ENCODE assay signal across 27 mouse cellular contexts in genomic region chr2:140826241-140826640, GRCm38 (mm10).
DNase-seq lines count a peak whose midpoint lies in the region; ATAC-seq and TF ChIP-seq lines count a peak whose summit lies in the region.
"Had no signal": no experiment of that assay in that cellular context is flagged by ENCODE, and none has a peak within 500 bp of the region (broad histone marks: within the 10 kb centered on the region; RNA-seq: fewer than 3 reads in every experiment).

No protein-coding gene starts in this region.

- H3K36me3 ChIP-seq in lung, postnatal 0 days (ENCODE audit: insufficient read depth, low read length): no peaks in the 10 kb centered on the region
- no peaks in the 10 kb centered on the region for H3K36me3 ChIP-seq in midbrain, postnatal 0 days (ENCODE audit: insufficient read depth, low read length)
- H3K36me3 ChIP-seq: embryonic facial prominence, embryonic 13.5 days; heart, embryonic 10.5 days; heart, embryonic 13.5 days had no signal

- no peak overlapping the region for H3K27ac ChIP-seq in lung, postnatal 0 days (ENCODE audit: low read length)
- no peak overlapping the region for H3K27ac ChIP-seq in midbrain, postnatal 0 days (ENCODE audit: low read depth, low read length)
- H3K27ac ChIP-seq: embryonic facial prominence, embryonic 13.5 days; gastrocnemius, adult 2 months; heart, adult 2 months; heart, embryonic 10.5 days; heart, embryonic 13.5 days; hindbrain, embryonic 14.5 days; hindbrain, postnatal 0 days had no signal

- H3K9me3 ChIP-seq in lung, postnatal 0 days (ENCODE audit: low read length): no peaks in the 10 kb centered on the region
- H3K9me3 ChIP-seq in midbrain, postnatal 0 days (ENCODE audit: low read length): no peaks in the 10 kb centered on the region
- H3K9me3 ChIP-seq: embryonic facial prominence, embryonic 13.5 days; heart, embryonic 10.5 days; heart, embryonic 13.5 days had no signal

- no peak overlapping the region for H3K4me2 ChIP-seq in lung, postnatal 0 days (replicated peaks; ENCODE audit: low read depth, low read length)
- H3K4me2 ChIP-seq in midbrain, postnatal 0 days (ENCODE audit: low read depth, low read length, poor library complexity, severe bottlenecking): no peak overlapping the region
- H3K4me2 ChIP-seq: embryonic facial prominence, embryonic 13.5 days; heart, embryonic 13.5 days; hindbrain, embryonic 14.5 days had no signal

- WGBS in lung, postnatal 0 days: 46% methylated on average over 2 of the region's 2 CpGs
- WGBS in midbrain, postnatal 0 days: 78% methylated on average over 2 of the region's 2 CpGs

- peak; percentile 10 for DNase-seq in lung, postnatal 36 days
- DNase-seq in lung, postnatal 0 days (ENCODE audit: low spot score): no peak
- DNase-seq in ovary, adult 18-20 months (ENCODE audit: low spot score): no peak
- DNase-seq in retina, postnatal 1 day: no peak
- no peak for DNase-seq in midbrain, postnatal 0 days (ENCODE audit: low spot score)
- DNase-seq: adrenal gland, postnatal 10 days; adrenal gland, postnatal 36 days; cerebellum, adult 18-20 months; cerebellum, adult 9-10 months; cerebellum, postnatal 14 days; forebrain, postnatal 0 days; gastrocnemius, adult 2 months; gastrocnemius, postnatal 14 days; heart, adult 2 months; heart, postnatal 14 days; heart, postnatal 4 days had no signal

- no peak for ATAC-seq in lung, postnatal 0 days
- ATAC-seq in common myeloid progenitor, adult 5-6 weeks (replicated peaks; ENCODE audit: low read depth, poor library complexity, severe bottlenecking): peak; percentile 60
- peak; percentile 83 for ATAC-seq in granulocyte monocyte progenitor cell, adult 5-6 weeks (replicated peaks; ENCODE audit: poor library complexity, severe bottlenecking)
- no peak for ATAC-seq in midbrain, postnatal 0 days (ENCODE audit: low FRiP score)
- ATAC-seq: CD4-positive, CD25-positive, alpha-beta regulatory T cell, adult 4 months; forebrain, embryonic 14.5 days; forebrain, postnatal 0 days; hindbrain, postnatal 0 days; inflammation-experienced regulatory T-cells, adult 6 months; Patski had no signal

- no peak overlapping the region for H3K9ac ChIP-seq in lung, postnatal 0 days (replicated peaks; ENCODE audit: low read depth)
- H3K9ac ChIP-seq in midbrain, postnatal 0 days (replicated peaks; ENCODE audit: low read length, poor library complexity, severe bottlenecking): no peak overlapping the region
- H3K9ac ChIP-seq: embryonic facial prominence, embryonic 13.5 days; forebrain, postnatal 0 days; heart, embryonic 13.5 days; hindbrain, embryonic 14.5 days had no signal

- no peak for TF ChIP-seq EP300 in lung, postnatal 0 days (IDR thresholded peaks at IDR 0.05)

- no peak overlapping the region for H3K4me3 ChIP-seq in lung, postnatal 0 days (ENCODE audit: low read depth, low read length)
- no peak overlapping the region for H3K4me3 ChIP-seq in midbrain, postnatal 0 days (ENCODE audit: low read depth, low read length)
- H3K4me3 ChIP-seq: embryonic facial prominence, embryonic 13.5 days; gastrocnemius, adult 2 months; heart, adult 2 months; heart, embryonic 10.5 days; heart, embryonic 13.5 days had no signal

- TF ChIP-seq CTCF in lung, postnatal 0 days (IDR thresholded peaks at IDR 0.05): no peak
- no peak for TF ChIP-seq CTCF in midbrain, postnatal 0 days (IDR thresholded peaks at IDR 0.05)

- H3K27me3 ChIP-seq in lung, postnatal 0 days (replicated peaks; ENCODE audit: insufficient read depth, low read length): no peaks in the 10 kb centered on the region
- H3K27me3 ChIP-seq in midbrain, postnatal 0 days (ENCODE audit: insufficient read depth, low read length): no peaks in the 10 kb centered on the region
- H3K27me3 ChIP-seq: embryonic facial prominence, embryonic 13.5 days; heart, embryonic 13.5 days; Patski had no signal

- no peaks in the 10 kb centered on the region for H3K4me1 ChIP-seq in lung, postnatal 0 days (ENCODE audit: insufficient read depth, low read depth, low read length)
- no peaks in the 10 kb centered on the region for H3K4me1 ChIP-seq in midbrain, postnatal 0 days (ENCODE audit: insufficient read depth, low read length)
- H3K4me1 ChIP-seq: embryonic facial prominence, embryonic 13.5 days had no signal

Comparison
In these comparisons a context has a peak if more than half of its experiments do, and no peak if none do; other contexts are left out.
1. ATAC-seq: peak in common myeloid progenitor, adult 5-6 weeks (single experiment) and granulocyte monocyte progenitor cell, adult 5-6 weeks (single experiment); none in lung, postnatal 0 days (single experiment) and midbrain, postnatal 0 days (single experiment).